Mouse (Mus musculus): ENCODE data around the gene Foxp3.

Foxp3 gene

GRCm38 (mm10) chrX:7573176-7574086, at the start of gene Foxp3:
Foxp3 (plus strand) TSS chrX:7573644.
- peak; percentile 14 to 31 for DNase-seq (ENCODE audit: low spot score in 2 of 2)

GRCm38 (mm10) chrX:7524961-7525360, 48.5 kb upstream of the Foxp3 start:
- no peak for DNase-seq (ENCODE audit: low spot score in 2 of 2)

GRCm38 (mm10) chrX:7553474-7553873, 20.0 kb upstream of the Foxp3 start:
- peak in 1 of 2 experiments; percentile 7 for DNase-seq (ENCODE audit: low spot score in 2 of 2)

GRCm38 (mm10) chrX:7563076-7563475, 10.4 kb upstream of the Foxp3 start:
- no peak for DNase-seq (ENCODE audit: low spot score in 2 of 2)

- no peak for DNase-seq (ENCODE audit: low spot score in 2 of 2)
Measured at GRCm38 (mm10) chrX:7566352-7566751, 7.1 kb upstream of the Foxp3 start.

GRCm38 (mm10) chrX:7567491-7567890, 6.0 kb upstream of the Foxp3 start:
- DNase-seq (ENCODE audit: low spot score in 2 of 2): no peak

GRCm38 (mm10) chrX:7570481-7571175, 2.8 kb upstream of the Foxp3 start:
- DNase-seq (ENCODE audit: low spot score in 2 of 2): no peak

- DNase-seq (ENCODE audit: low spot score in 2 of 2): no peak
Measured at GRCm38 (mm10) chrX:7571565-7572136, 1.8 kb upstream of the Foxp3 start.

- no peak for DNase-seq (ENCODE audit: low spot score in 2 of 2)
Measured at GRCm38 (mm10) chrX:7572466-7572865, 978 bp upstream of the Foxp3 start.

- peak; percentile 96 to 97 for DNase-seq (ENCODE audit: low spot score in 2 of 2)
Measured at GRCm38 (mm10) chrX:7574087-7574884, 842 bp downstream of the Foxp3 start, which contains the start of gene Ppp1r3f. Ppp1r3f (minus strand) TSS chrX:7574283.

- peak in 1 of 2 experiments; percentile 18 for DNase-seq (ENCODE audit: low spot score in 2 of 2)
Measured at GRCm38 (mm10) chrX:7574885-7575231, 1.4 kb downstream of the Foxp3 start.

GRCm38 (mm10) chrX:7581151-7581550, 7.7 kb downstream of the Foxp3 start:
- DNase-seq (ENCODE audit: low spot score in 2 of 2): no peak

- DNase-seq (ENCODE audit: low spot score in 2 of 2): no peak
Measured at GRCm38 (mm10) chrX:7583881-7584280, 10.4 kb downstream of the Foxp3 start.

GRCm38 (mm10) chrX:7586356-7586755, 12.9 kb downstream of the Foxp3 start:
- no peak for DNase-seq (ENCODE audit: low spot score in 2 of 2)

GRCm38 (mm10) chrX:7595371-7595770, 21.9 kb downstream of the Foxp3 start:
- peak in 1 of 2 experiments; percentile 21 for DNase-seq (ENCODE audit: low spot score in 2 of 2)

GRCm38 (mm10) chrX:7604004-7604403, 30.6 kb downstream of the Foxp3 start:
- no peak for DNase-seq (ENCODE audit: low spot score in 2 of 2)

- DNase-seq (ENCODE audit: low spot score in 2 of 2): peak; percentile 79 to 88
Measured at GRCm38 (mm10) chrX:7604879-7605574, 31.6 kb downstream of the Foxp3 start, which contains the start of gene Ccdc22. Ccdc22 (minus strand) TSS chrX:7605517.

GRCm38 (mm10) chrX:7605575-7605941, 32.1 kb downstream of the Foxp3 start:
- no peak for DNase-seq (ENCODE audit: low spot score in 2 of 2)

- DNase-seq (ENCODE audit: low spot score in 2 of 2): no peak
Measured at GRCm38 (mm10) chrX:7606783-7607182, 33.3 kb downstream of the Foxp3 start, which contains the start of gene Cacna1f. Cacna1f (plus strand) TSS chrX:7607083.

- DNase-seq (ENCODE audit: low spot score in 2 of 2): peak in 1 of 2 experiments; percentile 6
Measured at GRCm38 (mm10) chrX:7610035-7610434, 36.6 kb downstream of the Foxp3 start.
